Comparison of ENCODE assay signal across 21 mouse cellular contexts in the genomic region with DNA sequence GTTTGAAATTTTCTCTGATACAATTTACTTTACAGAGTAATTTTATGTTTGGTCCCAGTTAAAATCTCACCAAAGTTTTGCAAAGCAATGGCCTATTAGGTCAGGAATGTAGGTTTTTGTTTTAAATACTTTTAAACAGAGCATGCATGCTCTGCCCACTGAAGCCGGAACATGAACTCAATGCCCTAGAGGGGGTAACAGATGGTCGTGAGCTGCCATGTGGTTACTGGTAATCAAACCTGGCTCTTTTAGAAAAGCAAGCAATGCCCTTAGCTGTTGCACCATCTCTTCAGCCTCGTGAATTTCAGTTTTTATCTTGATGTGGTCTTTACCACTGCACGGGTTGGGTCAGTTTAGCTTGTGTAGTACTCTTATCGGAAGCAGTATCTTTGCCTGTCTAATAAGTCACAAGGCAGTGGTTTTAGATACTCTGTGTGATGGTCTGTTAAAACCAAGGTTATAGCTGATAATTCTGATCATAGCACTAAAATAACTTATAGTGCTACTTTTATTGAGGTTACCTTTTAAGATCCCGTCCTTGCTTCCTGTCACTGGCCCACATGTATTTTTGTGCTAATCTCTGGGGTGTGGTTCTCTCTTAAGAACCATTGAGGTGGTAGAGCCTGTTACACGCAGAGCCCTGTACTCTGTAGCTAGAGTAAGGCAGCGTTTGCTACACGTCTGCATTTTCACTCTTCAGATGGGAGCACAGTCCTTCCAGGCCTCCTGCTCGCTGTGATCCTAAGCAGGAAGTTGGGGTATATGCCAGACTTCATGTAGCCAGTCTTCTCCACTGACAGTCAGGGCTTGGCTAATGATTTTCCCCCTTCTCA. TPM values are rescaled to one million over a fixed set of nuclear protein-coding genes. Genes with fewer than 3 reads are reported as not detected.
A peak's percentile ranks its signal among the peaks of the same experiment; 100 is the strongest.
DNase-seq lines count a peak whose midpoint lies in the region; ATAC-seq and TF ChIP-seq lines count a peak whose summit lies in the region.
"Had no signal": no experiment of that assay in that cellular context is flagged by ENCODE, and none has a peak within 500 bp of the region (broad histone marks: within the 10 kb centered on the region; RNA-seq: fewer than 3 reads in every experiment).

No protein-coding gene starts in this region.

- H3K4me3 ChIP-seq in midbrain, postnatal 0 days (ENCODE audit: low read depth, low read length), result no peak overlapping the region
- H3K4me3 ChIP-seq in midbrain, embryonic 11.5 days (ENCODE audit: low read depth, low read length), result no peak overlapping the region
- H3K4me3 ChIP-seq: forebrain, embryonic 13.5 days; heart, adult 2 months; hindbrain, embryonic 15.5 days; layer of hippocampus, adult 2 months; midbrain, embryonic 10.5 days; neural tube, embryonic 12.5 days had no signal

- H3K36me3 ChIP-seq in midbrain, postnatal 0 days (ENCODE audit: insufficient read depth, low read length), result peaks cover 34% of the 10 kb centered on the region
- peaks cover 2% of the 10 kb centered on the region for H3K36me3 ChIP-seq in midbrain, embryonic 11.5 days (ENCODE audit: control insufficient read depth, insufficient read depth, low read length)

- H3K9me3 ChIP-seq in midbrain, postnatal 0 days (ENCODE audit: low read length), result no peaks in the 10 kb centered on the region
- no peaks in the 10 kb centered on the region for H3K9me3 ChIP-seq in midbrain, embryonic 11.5 days (ENCODE audit: control insufficient read depth, low read length)
- H3K9me3 ChIP-seq: forebrain, embryonic 13.5 days; hindbrain, embryonic 15.5 days; midbrain, embryonic 10.5 days; neural tube, embryonic 12.5 days had no signal

- peak; percentile 32 for DNase-seq in midbrain, postnatal 0 days (ENCODE audit: low spot score)
- no peak for DNase-seq in midbrain, embryonic 11.5 days (ENCODE audit: low spot score, missing footprints)
- peak; percentile 78 for DNase-seq in brain, adult 2 months (ENCODE audit: low read depth, low spot score)
- peak; percentile 19 to 46 for DNase-seq in cerebellum, postnatal 25 days
- DNase-seq in lung, postnatal 10 days, result no peak
- DNase-seq: gastrocnemius, postnatal 25 days; heart, adult 2 months; heart, postnatal 36 days; kidney, adult 2 months; kidney, postnatal 14 days; spleen, adult 18-20 months; thymus, postnatal 25 days had no signal

- H3K27ac ChIP-seq in midbrain, postnatal 0 days (ENCODE audit: low read depth, low read length), result no peak overlapping the region
- H3K27ac ChIP-seq in midbrain, embryonic 11.5 days (ENCODE audit: low read depth, low read length), result no peak overlapping the region
- H3K27ac ChIP-seq: forebrain, embryonic 13.5 days; heart, adult 2 months; hindbrain, embryonic 15.5 days; layer of hippocampus, adult 2 months; midbrain, embryonic 10.5 days; neural tube, embryonic 12.5 days had no signal

- no peaks in the 10 kb centered on the region for H3K27me3 ChIP-seq in midbrain, postnatal 0 days (ENCODE audit: insufficient read depth, low read length)
- H3K27me3 ChIP-seq in midbrain, embryonic 11.5 days (ENCODE audit: control insufficient read depth, insufficient read depth, low read length), result no peaks in the 10 kb centered on the region
- H3K27me3 ChIP-seq: forebrain, embryonic 13.5 days; hindbrain, embryonic 15.5 days; neural tube, embryonic 12.5 days had no signal

- H3K4me2 ChIP-seq in midbrain, postnatal 0 days (ENCODE audit: low read depth, low read length, poor library complexity, severe bottlenecking), result no peak overlapping the region
- no peak overlapping the region for H3K4me2 ChIP-seq in midbrain, embryonic 11.5 days
- H3K4me2 ChIP-seq: forebrain, embryonic 13.5 days; hindbrain, embryonic 15.5 days; neural tube, embryonic 12.5 days had no signal

- no peak for ATAC-seq in midbrain, postnatal 0 days (ENCODE audit: low FRiP score)
- no peak for ATAC-seq in midbrain, embryonic 11.5 days (ENCODE audit: low FRiP score)
- peak; percentile 50 for ATAC-seq in megakaryocyte-erythroid progenitor cell, adult 5-6 weeks (replicated peaks; ENCODE audit: low FRiP score, low TSS enrichment, poor library complexity, severe bottlenecking)
- ATAC-seq in frontal cortex, adult (ENCODE audit: low TSS enrichment), result no peak
- ATAC-seq: activated CD4-positive, CD25-positive, alpha-beta regulatory T cell, adult 4 months; forebrain, embryonic 13.5 days; lung, postnatal 0 days had no signal

- 85% methylated on average over 10 of the region's 10 CpGs for WGBS in midbrain, postnatal 0 days
- 89% methylated on average over 10 of the region's 10 CpGs for WGBS in midbrain, embryonic 11.5 days

- TF ChIP-seq CTCF in midbrain, postnatal 0 days (IDR thresholded peaks at IDR 0.05), result no peak

- H3K4me1 ChIP-seq in midbrain, postnatal 0 days (ENCODE audit: insufficient read depth, low read length), result no peaks in the 10 kb centered on the region
- H3K4me1 ChIP-seq in midbrain, embryonic 11.5 days (ENCODE audit: control insufficient read depth, insufficient read depth, low read length), result no peaks in the 10 kb centered on the region
- H3K4me1 ChIP-seq: forebrain, embryonic 13.5 days; hindbrain, embryonic 15.5 days; midbrain, embryonic 10.5 days; neural tube, embryonic 12.5 days had no signal

- no peak overlapping the region for H3K9ac ChIP-seq in midbrain, postnatal 0 days (replicated peaks; ENCODE audit: low read length, poor library complexity, severe bottlenecking)
- no peak overlapping the region for H3K9ac ChIP-seq in midbrain, embryonic 11.5 days (ENCODE audit: low read length)
- H3K9ac ChIP-seq: forebrain, embryonic 13.5 days; hindbrain, embryonic 15.5 days; neural tube, embryonic 12.5 days had no signal

RNA-seq across cellular contexts. Expression of a gene that starts 48.0 kb away (rescaled TPM):
- total RNA-seq in midbrain, postnatal 0 days (2014; rRNA removed), result 41.7 and 59.8 TPM in 2 replicates
- 35.1 and 35.4 TPM in 2 replicates for polyA plus RNA-seq in midbrain, postnatal 0 days (2015; fragmentation: Nextera tagmentation; extraction: Ambion mirVana)
- 53.9 and 63.3 TPM in 2 replicates for polyA plus RNA-seq in midbrain, embryonic 11.5 days (2014; fragmentation: Nextera tagmentation; extraction: Ambion mirVana)
- 26.5 and 27.6 TPM in 2 replicates for total RNA-seq in megakaryocyte-erythroid progenitor cell, adult 5-6 weeks (2014; fragmentation: Nextera tagmentation)
- total RNA-seq in megakaryocyte-erythroid progenitor cell, adult 5-6 weeks (2017), result 60.5 and 70.7 TPM in 2 replicates

RNA-seq across cellular contexts. Expression of a gene that starts 54.8 kb away (rescaled TPM):
- 0.47 and 0.55 TPM in 2 replicates for total RNA-seq in midbrain, postnatal 0 days (2014; rRNA removed)
- polyA plus RNA-seq in midbrain, postnatal 0 days (2015; fragmentation: Nextera tagmentation; extraction: Ambion mirVana), result 0.29 and 0.60 TPM in 2 replicates
- polyA plus RNA-seq in midbrain, embryonic 11.5 days (2014; fragmentation: Nextera tagmentation; extraction: Ambion mirVana), result 0.11 and 0.22 TPM in 2 replicates
- 0.45 and 0.46 TPM in 2 replicates for total RNA-seq in megakaryocyte-erythroid progenitor cell, adult 5-6 weeks (2014; fragmentation: Nextera tagmentation)
- 0.27 and 0.38 TPM in 2 replicates for total RNA-seq in megakaryocyte-erythroid progenitor cell, adult 5-6 weeks (2017)
- total RNA-seq: gastrocnemius, postnatal 25 days; heart, adult 2 months; heart, postnatal 36 days had no signal

Comparison
In these comparisons a context has a peak if more than half of its experiments do, and no peak if none do; other contexts are left out.
1. DNase-seq: peak in midbrain, postnatal 0 days (single experiment), brain, adult 2 months (single experiment) and cerebellum, postnatal 25 days (2 of 2); none in midbrain, embryonic 11.5 days (single experiment) and lung, postnatal 10 days (single experiment).